Mouse (Mus musculus) neural tube, embryonic 15.5 days (tissue): ENCODE measurements around the gene Olfr146. TPM values are rescaled to one million over a fixed set of nuclear protein-coding genes. Genes with fewer than 3 reads are reported as not detected.

Experiments
- ATAC-seq: fragments of 200-750 bp; cut with Nextera tagmentation; 2 replicates; pipeline ENCODE4 v1.8.0; 2017; ENCODE audit warnings: mild to moderate bottlenecking, moderate TSS enrichment, moderate library complexity; ENCODE audit not compliant: low FRiP score
- H3K27ac ChIP-seq: fragments of 300-500 bp; sonication (generic); replicated peaks from 2 replicates; pipeline ENCODE4 v1.5.1; 2015; ENCODE audit warnings: mild to moderate bottlenecking, inconsistent platforms
- H3K27me3 ChIP-seq: fragments of 300-500 bp; sonication (generic); replicated peaks from 2 replicates; pipeline ENCODE4 v1.6.1; 2015; ENCODE audit warnings: inconsistent platforms
- H3K36me3 ChIP-seq: fragments of 300-500 bp; sonication (generic); 2 replicates; pipeline ENCODE4 v1.6.1; 2015; ENCODE audit warnings: inconsistent platforms
- H3K4me1 ChIP-seq: fragments of 300-500 bp; sonication (generic); 2 replicates; pipeline ENCODE4 v1.6.1; 2015; ENCODE audit warnings: inconsistent platforms
- H3K4me2 ChIP-seq: fragments of 300-500 bp; sonication (generic); 2 replicates; pipeline ENCODE4 v1.6.1; 2015; ENCODE audit warnings: inconsistent platforms, mild to moderate bottlenecking, moderate library complexity
- H3K4me3 ChIP-seq: fragments of 300-500 bp; sonication (generic); replicated peaks from 2 replicates; pipeline ENCODE4 v1.5.1; 2015; ENCODE audit warnings: mild to moderate bottlenecking, inconsistent platforms
- H3K9ac ChIP-seq: fragments of 300-500 bp; sonication (generic); replicated peaks from 2 replicates; pipeline ENCODE4 v1.6.1; 2015; ENCODE audit warnings: mild to moderate bottlenecking, inconsistent platforms
- H3K9me3 ChIP-seq: fragments of 300-500 bp; sonication (generic); replicated peaks from 2 replicates; pipeline ENCODE4 v1.6.1; 2016; ENCODE audit warnings: inconsistent platforms
- WGBS: fragments of 180-500 bp; shearing (Covaris S2); methylation state at CpG from one replicate; pipeline ENCODE4 v1.1.7; 2015; ENCODE audit warnings: mixed read lengths; 5-methylcytosine and 5-hydroxymethylcytosine counted together
- microRNA-seq: library from miRNA; unstranded; fragments of <30 nt; microRNA quantifications from one replicate; pipeline ENCODE4, GENCODE M21; 2017
- polyA plus RNA-seq: library from polyadenylated mRNA; unstranded; fragments of >200 nt; fragmentation: Nextera tagmentation; extraction: Ambion mirVana; gene quantifications from 2 replicates; pipeline ENCODE4 v1.2.1, GENCODE M21; 2015

Olfr146 gene
- polyA plus RNA-seq: not detected in 2 replicates

- ATAC-seq: no peak
- 74% methylated on average over 1 of the region's 1 CpGs for WGBS
- Histone ChIP-seq H3K27ac (no peak within 1 kb of the TSS), H3K4me1 (no peaks in the 10 kb centered on the region), H3K4me2 (no peak within 1 kb of the TSS), H3K4me3 (no peak within 1 kb of the TSS), H3K27me3 (no peaks in the 10 kb centered on the region), H3K9me3 (no peaks in the 10 kb centered on the region), H3K9ac (no peak within 1 kb of the TSS), H3K36me3 (no peaks in the 10 kb centered on the region)
Measured at GRCm38 (mm10) chr9:39023277-39023676, at the start of gene Olfr146. Gene Olfr146, minus strand, starts transcription at chr9:39023377.

- H3K4me1 ChIP-seq: no peaks in the 10 kb centered on the region
- H3K27ac ChIP-seq: no peak within 1 kb of the TSS
- ATAC-seq: no peak
- H3K9me3 ChIP-seq: no peaks in the 10 kb centered on the region
- H3K4me3 ChIP-seq: no peak within 1 kb of the TSS
- no peak within 1 kb of the TSS for H3K9ac ChIP-seq
- 83% methylated on average over 1 of the region's 1 CpGs for WGBS
- H3K27me3 ChIP-seq: no peaks in the 10 kb centered on the region
- H3K4me2 ChIP-seq: no peak within 1 kb of the TSS
- no peaks in the 10 kb centered on the region for H3K36me3 ChIP-seq
Measured at GRCm38 (mm10) chr9:39064851-39065250, 41.7 kb upstream of the Olfr146 start, which contains the start of gene Olfr937. Gene Olfr937, minus strand, starts transcription at chr9:39064951.

GRCm38 (mm10) chr9:38999583-38999982, 23.6 kb downstream of the Olfr146 start, which contains the start of gene Olfr935:
Gene Olfr935, minus strand, starts transcription at chr9:38999683.
- H3K27ac ChIP-seq: no peak within 1 kb of the TSS
- H3K9me3 ChIP-seq: no peaks in the 10 kb centered on the region
- ATAC-seq: no peak
- 83% methylated on average over 2 of the region's 2 CpGs for WGBS
- no peaks in the 10 kb centered on the region for H3K4me1 ChIP-seq
- no peak within 1 kb of the TSS for H3K9ac ChIP-seq
- H3K4me3 ChIP-seq: no peak within 1 kb of the TSS
- H3K36me3 ChIP-seq: no peaks in the 10 kb centered on the region
- H3K27me3 ChIP-seq: no peaks in the 10 kb centered on the region
- H3K4me2 ChIP-seq: no peak within 1 kb of the TSS

GRCm38 (mm10) chr9:38988215-38988614, 35.0 kb downstream of the Olfr146 start, which contains the start of gene Olfr934:
Gene Olfr934, minus strand, starts transcription at chr9:38988315.
- no peak for ATAC-seq

GRCm38 (mm10) chr9:38972013-38972412, 51.2 kb downstream of the Olfr146 start, which contains the start of gene Olfr933:
Gene Olfr933, plus strand, starts transcription at chr9:38972313.
- 67% methylated on average over 4 of the region's 4 CpGs for WGBS
- no peaks in the 10 kb centered on the region for H3K4me1 ChIP-seq
- ATAC-seq: no peak

More at GRCm38 (mm10) chr9:38988215-38988614, 35.0 kb downstream of the Olfr146 start, which contains the start of gene Olfr934:
- Histone ChIP-seq H3K27me3 (no peaks in the 10 kb centered on the region), H3K4me1 (no peaks in the 10 kb centered on the region), H3K9ac (no peak within 1 kb of the TSS), H3K36me3 (no peaks in the 10 kb centered on the region), H3K4me2 (no peak within 1 kb of the TSS), H3K4me3 (no peak within 1 kb of the TSS), H3K9me3 (no peaks in the 10 kb centered on the region), H3K27ac (no peak within 1 kb of the TSS)
- 96% methylated on average over 2 of the region's 2 CpGs for WGBS

More at GRCm38 (mm10) chr9:38972013-38972412, 51.2 kb downstream of the Olfr146 start, which contains the start of gene Olfr933:
- Histone ChIP-seq H3K27ac (no peak within 1 kb of the TSS), H3K9ac (no peak within 1 kb of the TSS), H3K9me3 (no peaks in the 10 kb centered on the region), H3K27me3 (no peaks in the 10 kb centered on the region), H3K4me2 (no peak within 1 kb of the TSS), H3K36me3 (no peaks in the 10 kb centered on the region), H3K4me3 (no peak within 1 kb of the TSS)

Small RNA genes lying within 50 kb of the gene (microRNA-seq; reads per million reads assigned to microRNA genes)
- not detected for gene Gm25529

Other genes starting within 250 kb of the Olfr146 start
- gene Olfr922, start 208.8 kb downstream of the Olfr146 start, polyA plus RNA-seq: not detected in 2 replicates
- not detected in 2 replicates for gene Olfr923, start 196.8 kb downstream of the Olfr146 start, polyA plus RNA-seq
- gene Olfr924, start 178.9 kb downstream of the Olfr146 start, polyA plus RNA-seq: not detected in 2 replicates
- not detected in 2 replicates for gene Olfr26, start 168.3 kb downstream of the Olfr146 start, polyA plus RNA-seq
- not detected in 2 replicates for gene Olfr926, start 146.3 kb downstream of the Olfr146 start, polyA plus RNA-seq
- gene Olfr930, start 93.6 kb downstream of the Olfr146 start, polyA plus RNA-seq: not detected in 2 replicates
- not detected in 2 replicates for gene Olfr933, start 51.1 kb downstream of the Olfr146 start, polyA plus RNA-seq
- not detected in 2 replicates for gene Olfr934, start 35.1 kb downstream of the Olfr146 start, polyA plus RNA-seq
- gene Olfr935, start 23.7 kb downstream of the Olfr146 start, polyA plus RNA-seq: not detected in 2 replicates
- gene Olfr937, start 41.6 kb upstream of the Olfr146 start, polyA plus RNA-seq: not detected in 2 replicates
- gene Olfr938, start 55.5 kb upstream of the Olfr146 start, polyA plus RNA-seq: not detected in 2 replicates
- gene Olfr27, start 104.8 kb upstream of the Olfr146 start, polyA plus RNA-seq: not detected in 2 replicates
- gene Olfr943, start 142.9 kb upstream of the Olfr146 start, polyA plus RNA-seq: not detected in 2 replicates
- not detected in 2 replicates for gene Olfr944, start 178.5 kb upstream of the Olfr146 start, polyA plus RNA-seq
- gene Olfr1537, start 226.6 kb upstream of the Olfr146 start, polyA plus RNA-seq: not detected in 2 replicates